Comparison of ENCODE assay signal across 8 mouse cellular contexts in genomic region chr6:40436047-40436483, GRCm38 (mm10). TPM values are rescaled to one million over a fixed set of nuclear protein-coding genes. Genes with fewer than 3 reads are reported as not detected.
A peak's percentile ranks its signal among the peaks of the same experiment; 100 is the strongest.
DNase-seq lines count a peak whose midpoint lies in the region; ATAC-seq and TF ChIP-seq lines count a peak whose summit lies in the region.

Gene E330009J07Rik, minus strand, starts transcription at chr6:40436135.

- no peaks in the 10 kb centered on the region; the same call in 1 of the 2 replicates for H3K79me2 ChIP-seq in MEL (ENCODE audit: control insufficient read depth, insufficient read depth, low read length, poor library complexity)

- peak in 1 of 2 experiments; percentile 57; a peak in 1 of 4 replicates for TF ChIP-seq POLR2A in MEL (IDR thresholded peaks at IDR 0.05; ENCODE audit: control insufficient read depth in 1 of 2, insufficient read depth in 1 of 2, low read depth in 1 of 2, low read length in 2 of 2, poor library complexity in 1 of 2)

- TF ChIP-seq EP300 in MEL (IDR thresholded peaks at IDR 0.05; ENCODE audit: low read depth in 1 of 2, low read length in 2 of 2), result no peak

- H3K4me2 ChIP-seq in hindbrain, embryonic 13.5 days, result peak within 1 kb of the TSS; percentile 81

- ATAC-seq in hindbrain, embryonic 13.5 days (ENCODE audit: low FRiP score), result peak; percentile 88

- under 1% methylated on average over 37 of the region's 38 CpGs for WGBS in hindbrain, embryonic 13.5 days

- peak within 1 kb of the TSS; percentile 87 for H3K9ac ChIP-seq in MEL (ENCODE audit: control insufficient read depth, low read depth, low read length, poor library complexity, severe bottlenecking)
- H3K9ac ChIP-seq in hindbrain, embryonic 13.5 days, result peak within 1 kb of the TSS; percentile 91

- H3K9me3 ChIP-seq in MEL (replicated peaks; ENCODE audit: insufficient read depth, low read length), result no peaks in the 10 kb centered on the region
- no peaks in the 10 kb centered on the region for H3K9me3 ChIP-seq in hindbrain, embryonic 13.5 days

- peak within 1 kb of the TSS; percentile 84 to 99 for H3K4me3 ChIP-seq in MEL (ENCODE audit: control insufficient read depth in 1 of 2, insufficient read depth in 1 of 2, low read depth in 2 of 2, low read length in 2 of 2)
- H3K4me3 ChIP-seq in hindbrain, embryonic 13.5 days, result peak within 1 kb of the TSS; percentile 77

- TF ChIP-seq CTCF in MEL (IDR thresholded peaks at IDR 0.05 in 2 of 3, conservative IDR thresholded peaks at IDR 0.05 in 1 of 3; ENCODE audit: control insufficient read depth in 1 of 3, insufficient read depth in 1 of 3, low read depth in 2 of 3, low read length in 3 of 3, poor library complexity in 1 of 3, severe bottlenecking in 1 of 3), result no peak

- peak; percentile 71 for DNase-seq in MEL (ENCODE audit: low read depth, low spot score)
- DNase-seq in cerebellum, adult 8-10 months, result peak; percentile 92
- peak; percentile 47 to 68 for DNase-seq in frontal cortex, postnatal 14 days (ENCODE audit: low spot score in 2 of 2)
- DNase-seq in left cerebral cortex, adult 18-20 months (ENCODE audit: low spot score in 2 of 2), result peak; percentile 79 to 86
- DNase-seq in lung, postnatal 4 days, result peak; percentile 87 to 88
- DNase-seq in right cerebral cortex, adult 18-20 months, result peak; percentile 89
- DNase-seq in urinary bladder, adult 2 months (ENCODE audit: low spot score), result peak; percentile 80

- no peak for TF ChIP-seq RAD21 in MEL (IDR thresholded peaks at IDR 0.05; ENCODE audit: low read depth, low read length)

- H3K4me1 ChIP-seq in MEL (ENCODE audit: control insufficient read depth in 1 of 2, insufficient read depth in 2 of 2, low read length in 2 of 2), result peaks cover 0 to 7% of the 10 kb centered on the region in 2 experiments; a peak in 2 of 4 replicates
- peaks cover 38% of the 10 kb centered on the region for H3K4me1 ChIP-seq in hindbrain, embryonic 13.5 days (replicated peaks)

- peaks cover 0 to 4% of the 10 kb centered on the region in 2 experiments; a peak in 1 of 4 replicates for H3K36me3 ChIP-seq in MEL (ENCODE audit: control insufficient read depth in 1 of 2, insufficient read depth in 2 of 2, low read length in 2 of 2)
- no peaks in the 10 kb centered on the region for H3K36me3 ChIP-seq in hindbrain, embryonic 13.5 days

- H3K27ac ChIP-seq in MEL (ENCODE audit: control insufficient read depth, low read depth, low read length), result no peak within 1 kb of the TSS
- peak within 1 kb of the TSS; percentile 94 for H3K27ac ChIP-seq in hindbrain, embryonic 13.5 days

- H3K27me3 ChIP-seq in MEL (ENCODE audit: control insufficient read depth in 1 of 2, insufficient read depth in 2 of 2, low read length in 2 of 2), result peaks cover 3 to 10% of the 10 kb centered on the region in 2 experiments; a peak in 3 of 4 replicates
- H3K27me3 ChIP-seq in hindbrain, embryonic 13.5 days, result peaks cover 19% of the 10 kb centered on the region

TF ChIP-seq in MEL, 35 proteins besides CTCF, POLR2A, EP300 and RAD21:
- TF ChIP-seq ZKSCAN1 (IDR thresholded peaks at IDR 0.05; ENCODE audit: low read depth, low read length), result no peak
- 0 out of 2 replicates have a peak, but pooled peaks have one; percentile 26 for TF ChIP-seq ZMIZ1 (IDR thresholded peaks at IDR 0.05; ENCODE audit: low read depth, low read length)
- TF ChIP-seq SIN3A (IDR thresholded peaks at IDR 0.05; ENCODE audit: low read length), result no peak
- TF ChIP-seq CHD2 (IDR thresholded peaks at IDR 0.05; ENCODE audit: low read length), result no peak
- TF ChIP-seq JUND (IDR thresholded peaks at IDR 0.05; ENCODE audit: low read depth, low read length), result no peak
- no peak for TF ChIP-seq MAFK (IDR thresholded peaks at IDR 0.05; ENCODE audit: borderline replicate concordance, low read depth, low read length)
- no peak for TF ChIP-seq HCFC1 (IDR thresholded peaks at IDR 0.05; ENCODE audit: low read depth, low read length)
- TF ChIP-seq NELFE (IDR thresholded peaks at IDR 0.05; ENCODE audit: low read depth, low read length), result peak; percentile 67; the same call in 1 of the 2 replicates
- no peak for TF ChIP-seq MXI1 (IDR thresholded peaks at IDR 0.05; ENCODE audit: low read depth, low read length)
- no peak for TF ChIP-seq TAL1 (IDR thresholded peaks at IDR 0.05; ENCODE audit: low read length)
- no peak for TF ChIP-seq ZC3H11A (IDR thresholded peaks at IDR 0.05; ENCODE audit: low read depth, low read length)
- TF ChIP-seq SMC3 (IDR thresholded peaks at IDR 0.05; ENCODE audit: low read depth, low read length), result no peak
- no peak for TF ChIP-seq USF2 (IDR thresholded peaks at IDR 0.05; ENCODE audit: borderline replicate concordance in 1 of 2, insufficient read depth in 1 of 2, low read depth in 1 of 2, low read length in 2 of 2)
- TF ChIP-seq TCF12 (IDR thresholded peaks at IDR 0.05; ENCODE audit: low read depth, low read length), result no peak
- TF ChIP-seq POLR2AphosphoS5 (IDR thresholded peaks at IDR 0.05; ENCODE audit: borderline replicate concordance, low read depth, low read length), result no peak
- TF ChIP-seq ZNF384 (IDR thresholded peaks at IDR 0.05; ENCODE audit: low read depth, low read length), result no peak

RNA-seq across cellular contexts. Expression of gene E330009J07Rik, which starts in this region (rescaled TPM):
- total RNA-seq in MEL (2012; rRNA removed), result 6.1 and 6.4 TPM in 2 replicates
- 1 to 10 TPM in 1 of 2 experiments, not detected in 1; 5.9 TPM for polyA plus RNA-seq in MEL (2012; ENCODE audit: insufficient read depth in 1 of 2, insufficient read length in 2 of 2, low read depth in 1 of 2, low replicate concordance in 2 of 2, missing spikeins in 1 of 2)
- 14.4 and 19.1 TPM in 2 replicates for polyA plus RNA-seq in hindbrain, embryonic 13.5 days (2015; fragmentation: Nextera tagmentation; extraction: Ambion mirVana)
- total RNA-seq in left cerebral cortex, adult 18-20 months (2021), result 10 to 100 TPM; 60.6 to 72.1 TPM
- polyA plus RNA-seq in urinary bladder, adult 2 months (2012; rRNA removed), result 6.3 and 6.4 TPM in 2 replicates
